Mouse (Mus musculus) A20 (cell line): ENCODE results near the gene Arl5a.
A peak's percentile ranks its signal among the peaks of the same experiment; 100 is the strongest.

ENCODE experiments used
- DNase-seq: peaks from one replicate; pipeline ENCODE4 v3.0.0-alpha.2; 2011; ENCODE audit warnings: low read depth, low spot score

Arl5a gene

GRCm38 (mm10) chr2:52422871-52423610 lies 1.7 kb downstream of the Arl5a start:
- peak; percentile 62 for DNase-seq

DNA sequence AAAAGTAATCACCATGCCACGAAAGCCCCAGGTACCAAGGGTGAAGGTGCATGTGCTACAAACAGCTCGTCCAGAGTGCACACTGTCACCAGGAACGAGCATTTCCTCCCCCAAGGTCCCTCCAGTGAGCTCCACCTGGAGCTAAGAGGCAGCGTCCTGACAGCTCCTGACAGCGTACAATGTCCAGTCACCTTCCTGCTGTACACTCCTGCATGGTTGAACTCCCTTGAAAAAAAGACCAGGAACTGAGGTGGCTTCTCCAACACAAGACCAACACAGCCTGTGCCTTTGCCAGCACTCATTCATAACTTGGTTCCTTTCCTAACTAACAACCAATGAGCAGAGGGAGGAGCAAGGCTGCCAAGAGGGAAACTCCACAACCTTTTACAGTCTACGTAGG lies 3.5 kb downstream of the Arl5a start:
- DNase-seq = no peak

- DNase-seq = no peak
Observed at GRCm38 (mm10) chr2:52420001-52420710, 4.5 kb downstream of the Arl5a start.

- DNase-seq = no peak
Observed at GRCm38 (mm10) chr2:52419295-52419694, 5.4 kb downstream of the Arl5a start.

- DNase-seq = peak; percentile 61
Observed at GRCm38 (mm10) chr2:52412524-52413037, 12.1 kb downstream of the Arl5a start.

- peak; percentile 40 for DNase-seq
Observed at GRCm38 (mm10) chr2:52406480-52406879, 18.2 kb downstream of the Arl5a start.

GRCm38 (mm10) chr2:52405238-52405637 lies 19.5 kb downstream of the Arl5a start:
- no peak for DNase-seq

DNA sequence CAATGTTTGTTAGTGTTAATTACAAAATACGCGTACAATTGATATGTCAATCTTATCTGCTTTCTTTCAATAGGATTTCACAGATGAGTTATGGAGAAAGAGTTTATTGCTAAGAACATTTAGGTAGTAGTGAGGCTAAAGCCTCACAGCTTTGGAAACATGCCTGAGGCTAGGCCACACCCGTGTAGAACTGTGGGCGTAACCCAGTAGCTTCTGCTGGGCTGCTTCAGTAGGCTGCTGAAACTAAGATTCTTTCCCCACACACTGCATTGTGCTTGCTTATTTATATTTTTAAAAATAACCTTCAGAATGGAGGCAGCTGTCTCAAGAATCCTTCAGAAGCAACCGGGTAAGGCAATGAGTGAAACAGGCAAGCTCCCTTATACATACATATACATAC lies 30.2 kb downstream of the Arl5a start:
- no peak for DNase-seq

- DNase-seq = no peak
Observed at GRCm38 (mm10) chr2:52390415-52390975, 34.2 kb downstream of the Arl5a start.

GRCm38 (mm10) chr2:52389975-52390374 lies 34.7 kb downstream of the Arl5a start:
- no peak for DNase-seq

GRCm38 (mm10) chr2:52386451-52386850 lies 38.2 kb downstream of the Arl5a start:
- no peak for DNase-seq

DNA sequence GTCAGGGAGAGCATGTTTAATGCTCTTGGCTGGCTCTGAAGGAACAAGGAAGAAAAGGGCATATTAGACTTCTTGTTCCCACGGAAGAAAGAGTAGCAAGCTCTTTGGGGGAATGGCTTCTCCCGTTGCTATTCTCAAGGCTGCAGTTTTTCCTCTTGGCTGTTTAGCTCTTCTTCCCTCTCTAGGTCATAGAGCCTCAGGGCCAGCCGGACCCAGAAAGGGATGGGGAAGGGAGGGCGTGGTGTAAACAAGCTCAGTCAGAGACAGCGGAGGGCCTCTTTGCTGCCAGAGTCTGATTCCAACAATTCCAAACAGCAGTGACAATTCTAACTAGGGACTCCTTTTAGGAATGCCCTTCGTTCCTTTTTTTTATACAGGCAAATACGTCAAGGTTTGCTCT lies 38.7 kb downstream of the Arl5a start:
- no peak for DNase-seq

GRCm38 (mm10) chr2:52378848-52379261 lies 45.8 kb downstream of the Arl5a start:
- no peak for DNase-seq

DNA sequence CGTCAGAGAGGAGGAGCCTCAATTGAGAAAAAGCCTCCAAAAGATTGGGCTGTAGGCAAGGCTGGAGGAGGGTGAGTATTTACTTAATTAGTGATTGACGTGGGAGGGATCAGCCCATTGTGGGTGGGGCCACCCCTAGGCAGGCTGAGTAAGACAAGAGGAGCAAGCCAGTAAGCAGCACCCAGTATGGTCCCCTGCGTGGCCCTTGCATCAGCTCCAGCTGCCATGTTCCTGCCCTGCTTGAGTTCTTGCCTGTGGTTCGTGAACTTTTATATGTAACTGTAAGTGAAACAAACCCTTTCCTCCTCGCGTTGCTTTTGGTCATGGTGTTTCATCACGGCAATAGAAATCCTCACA lies 46.3 kb downstream of the Arl5a start, which contains the start of gene Neb:
TSS of gene Neb (minus strand) at position 27 of the 357 bp plus-strand sequence.
- DNase-seq = no peak

DNA sequence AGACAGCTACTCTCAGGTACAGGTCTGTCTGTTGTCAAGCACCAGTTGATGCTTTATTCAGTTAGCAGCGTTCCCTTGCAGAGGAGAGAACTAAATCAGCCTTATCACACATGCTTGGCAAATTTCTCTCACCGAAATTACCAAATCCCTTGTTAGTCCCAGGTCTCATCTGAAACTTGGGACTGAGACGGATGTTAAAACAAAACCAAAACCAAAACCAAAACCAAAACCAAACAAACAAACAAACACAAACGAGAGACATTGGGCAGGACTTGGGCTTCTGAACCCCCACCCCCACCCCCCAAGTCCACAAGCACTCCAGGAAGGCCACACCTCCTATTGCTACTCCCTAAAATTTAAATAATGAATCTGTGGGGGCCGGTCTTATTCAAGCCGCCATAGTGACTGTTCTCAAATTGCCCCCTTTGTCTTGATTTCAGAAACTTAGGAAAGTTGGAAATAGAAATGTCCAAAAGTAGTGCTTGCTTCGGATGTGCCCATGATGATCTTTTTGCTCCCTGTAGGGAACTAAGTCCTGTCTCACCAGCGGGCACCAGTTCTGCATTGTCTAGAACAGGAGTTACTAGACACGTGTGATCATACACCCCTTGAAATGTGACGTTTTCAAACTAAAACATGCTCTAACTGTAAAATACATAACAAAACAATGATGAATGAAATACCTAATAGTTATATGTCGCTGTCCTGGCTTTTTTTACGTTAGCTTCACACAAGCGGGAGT lies 46.8 kb downstream of the Arl5a start:
- DNase-seq = no peak

GRCm38 (mm10) chr2:52374706-52375105 lies 50.0 kb downstream of the Arl5a start:
- no peak for DNase-seq

GRCm38 (mm10) chr2:52372480-52372879 lies 52.2 kb downstream of the Arl5a start:
- no peak for DNase-seq

- DNase-seq = no peak
Observed at GRCm38 (mm10) chr2:52372080-52372479, 52.6 kb downstream of the Arl5a start.

DNA sequence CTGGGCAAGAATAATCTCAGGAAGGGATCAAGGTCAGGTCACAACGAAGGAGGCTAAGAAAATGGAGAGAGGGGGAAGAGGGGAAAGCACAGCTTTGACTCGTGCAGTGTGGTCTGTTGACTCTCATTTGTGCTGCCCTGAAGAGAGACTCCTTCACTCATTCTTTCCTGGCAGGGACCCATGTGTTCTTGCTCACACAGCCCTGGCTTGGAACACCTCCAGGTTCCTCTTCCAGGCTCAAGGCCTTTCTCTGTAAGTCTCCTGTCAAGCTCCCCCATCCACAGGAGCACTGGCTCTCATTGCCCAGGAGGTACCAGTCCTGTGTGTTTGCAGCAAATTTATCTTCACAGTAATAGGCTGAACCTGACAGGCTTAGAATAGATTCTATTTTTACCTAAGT lies 53.6 kb downstream of the Arl5a start:
- DNase-seq = no peak

- no peak for DNase-seq
Observed at GRCm38 (mm10) chr2:52369622-52370021, 55.1 kb downstream of the Arl5a start.

DNA sequence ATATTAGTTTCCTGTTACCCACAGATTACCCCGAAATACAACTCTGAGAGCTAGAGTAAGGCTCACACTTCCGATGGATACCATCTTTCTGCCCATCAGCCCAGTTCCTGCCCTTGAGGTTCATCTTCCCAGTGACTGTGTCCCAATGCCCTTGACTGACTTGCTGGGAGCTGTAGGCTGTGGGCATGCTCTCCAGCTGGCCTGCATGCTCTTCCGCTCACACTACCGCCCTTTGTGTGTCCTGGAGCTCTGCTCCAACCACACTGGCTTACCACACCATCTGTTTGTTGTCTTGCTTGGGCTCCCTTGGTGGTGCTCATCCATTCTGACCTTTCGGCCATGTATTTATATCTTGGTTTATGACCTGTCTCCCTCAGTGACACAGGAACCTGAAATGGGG lies 57.0 kb downstream of the Arl5a start:
- DNase-seq = no peak

DNA sequence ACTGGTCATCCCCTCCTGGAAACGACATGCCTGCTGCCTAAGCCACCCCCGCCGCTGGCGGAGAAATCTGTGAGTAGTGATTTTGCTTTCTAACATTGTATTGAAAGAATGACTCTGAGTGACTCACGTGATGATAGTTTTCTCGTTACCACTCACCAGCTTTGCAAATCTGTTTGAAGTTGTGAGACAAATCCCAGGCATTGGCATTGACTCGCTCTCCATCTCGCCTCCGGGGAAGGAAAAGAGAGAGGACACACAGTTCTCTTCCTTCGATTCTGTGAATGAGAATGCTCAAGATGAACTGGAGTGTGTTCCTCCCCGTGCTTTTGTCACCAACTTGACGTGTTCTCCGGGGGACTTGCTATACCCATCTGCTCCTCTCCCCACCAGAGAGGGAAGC lies 57.5 kb downstream of the Arl5a start:
- DNase-seq = no peak
